Mouse (Mus musculus) stomach, adult 2 months (tissue): Measurements from ENCODE around the gene Add3. TPM values are rescaled to one million over a fixed set of nuclear protein-coding genes. Genes with fewer than 3 reads are reported as not detected.

Experiments used
- polyA plus RNA-seq: library from polyadenylated mRNA; depleted of rRNA; stranded (reverse); fragments of >200 nt; gene quantifications from 2 replicates; pipeline ENCODE4 v1.2.3, GENCODE M21; 2012; rRNA removed

Gene Add3
- 6.9 and 10.6 TPM in 2 replicates for polyA plus RNA-seq

DNA sequence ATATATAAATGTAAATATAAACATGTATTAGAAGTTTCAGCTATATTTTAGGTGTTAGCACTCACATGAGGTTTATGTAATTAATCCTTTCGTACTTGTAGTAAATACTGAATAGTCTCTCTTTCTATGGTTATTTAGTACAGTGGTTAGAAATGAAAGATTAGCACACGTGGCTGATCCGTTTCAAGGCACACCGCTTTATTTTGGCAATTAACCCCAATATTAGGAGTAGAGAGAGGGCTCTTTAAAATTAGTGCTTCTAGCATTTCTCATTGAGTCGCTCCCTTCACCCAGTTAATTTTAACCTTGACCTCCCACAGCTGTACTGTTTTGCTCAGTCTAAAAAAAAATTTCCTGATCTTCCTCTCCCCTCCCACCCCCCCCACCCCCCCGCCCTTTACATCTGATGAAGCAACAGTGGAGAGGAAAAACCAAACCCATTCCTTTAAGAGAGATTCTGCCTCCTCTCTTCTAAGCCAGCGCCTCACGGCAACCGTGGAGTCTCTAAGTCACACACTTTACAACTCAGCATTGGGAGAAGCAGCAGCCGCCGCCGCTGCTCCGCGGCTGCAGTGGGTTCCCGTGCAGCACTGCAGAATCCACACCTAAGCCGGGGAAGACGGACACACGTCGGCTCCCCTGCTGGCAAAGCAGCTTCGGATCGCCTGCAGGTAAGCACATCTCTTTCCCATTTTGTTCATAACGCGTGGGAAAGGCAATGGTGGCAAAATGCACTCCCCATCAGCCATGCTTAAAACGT is at the start of gene Add3:
TSS of gene Add3 (plus strand) at position 400 of the 760 bp plus-strand sequence.

Other genes starting within 250 kb of the Add3 start
- gene Xpnpep1, start 100.2 kb upstream of the Add3 start, polyA plus RNA-seq: 35.9 and 43.4 TPM in 2 replicates
- 9.1 and 11.9 TPM in 2 replicates for gene Mxi1, start 170.1 kb downstream of the Add3 start, polyA plus RNA-seq
- gene Gm10197, start 231.3 kb downstream of the Add3 start, polyA plus RNA-seq: not detected in 2 replicates